Mouse (Mus musculus): ENCODE data around the gene Gm14124.
"Not testable (repeated sequence)": the region's sequence is repeated elsewhere in the genome, so short reads cannot be mapped to it uniquely, and the experiment has no call there.

The Gm14124 gene

GRCm38 (mm10) chr2:150257291-150257690, at the start of gene Gm14124:
Gene Gm14124 (plus strand): TSS chr2:150257517.
- not testable (repeated sequence) for DNase-seq (ENCODE audit: low spot score in 2 of 2)

GRCm38 (mm10) chr2:150217600-150218362, 39.5 kb upstream of the Gm14124 start, which contains the start of gene Zfp937:
Gene Zfp937 (plus strand): TSS chr2:150218073.
- DNase-seq (ENCODE audit: low spot score in 2 of 2) = peak; percentile 74 to 75

GRCm38 (mm10) chr2:150218363-150218725, 39.0 kb upstream of the Gm14124 start:
- not testable (repeated sequence) for DNase-seq (ENCODE audit: low spot score in 2 of 2)

GRCm38 (mm10) chr2:150223263-150223662, 34.1 kb upstream of the Gm14124 start:
- not testable (repeated sequence) for DNase-seq (ENCODE audit: low spot score in 2 of 2)

- DNase-seq (ENCODE audit: low spot score in 2 of 2) = no peak
These were observed 14.1 kb upstream of the Gm14124 start for GRCm38 (mm10) chr2:150243211-150243610.

- not testable (repeated sequence) for DNase-seq (ENCODE audit: low spot score in 2 of 2)
These were observed 1.8 kb upstream of the Gm14124 start, which contains the start of gene Gm21994 for GRCm38 (mm10) chr2:150255491-150255890. Gene Gm21994 (minus strand): TSS chr2:150255591.

GRCm38 (mm10) chr2:150256861-150257260, 456 bp upstream of the Gm14124 start:
- DNase-seq (ENCODE audit: low spot score in 2 of 2) = not testable (repeated sequence)

- DNase-seq (ENCODE audit: low spot score in 2 of 2) = no peak
These were observed 36.4 kb downstream of the Gm14124 start for GRCm38 (mm10) chr2:150293669-150294068.

- DNase-seq (ENCODE audit: low spot score in 2 of 2) = no peak
These were observed 41.8 kb downstream of the Gm14124 start for GRCm38 (mm10) chr2:150299096-150299495.

- no peak for DNase-seq (ENCODE audit: low spot score in 2 of 2)
These were observed 50.0 kb downstream of the Gm14124 start for GRCm38 (mm10) chr2:150307183-150307773.

- peak; percentile 73 to 85 for DNase-seq (ENCODE audit: low spot score in 2 of 2)
These were observed 53.9 kb downstream of the Gm14124 start for GRCm38 (mm10) chr2:150310952-150311884.

- no peak for DNase-seq (ENCODE audit: low spot score in 2 of 2)
These were observed 58.8 kb downstream of the Gm14124 start for GRCm38 (mm10) chr2:150316140-150316539.

GRCm38 (mm10) chr2:150318973-150319372, 61.7 kb downstream of the Gm14124 start:
- no peak for DNase-seq (ENCODE audit: low spot score in 2 of 2)
